Mouse (Mus musculus): Measurements from ENCODE around the gene Actb. TPM values are rescaled to one million over a fixed set of nuclear protein-coding genes. Genes with fewer than 3 reads are reported as not detected.

The Actb gene
- polyA plus RNA-seq, 3 experiments from 2014 or later: 20,020 to 68,742 (median 52,499) TPM

GRCm38 (mm10) chr5:142921074-142921459 lies 14.5 kb upstream of the Actb start:
- ATAC-seq: no peak

DNA sequence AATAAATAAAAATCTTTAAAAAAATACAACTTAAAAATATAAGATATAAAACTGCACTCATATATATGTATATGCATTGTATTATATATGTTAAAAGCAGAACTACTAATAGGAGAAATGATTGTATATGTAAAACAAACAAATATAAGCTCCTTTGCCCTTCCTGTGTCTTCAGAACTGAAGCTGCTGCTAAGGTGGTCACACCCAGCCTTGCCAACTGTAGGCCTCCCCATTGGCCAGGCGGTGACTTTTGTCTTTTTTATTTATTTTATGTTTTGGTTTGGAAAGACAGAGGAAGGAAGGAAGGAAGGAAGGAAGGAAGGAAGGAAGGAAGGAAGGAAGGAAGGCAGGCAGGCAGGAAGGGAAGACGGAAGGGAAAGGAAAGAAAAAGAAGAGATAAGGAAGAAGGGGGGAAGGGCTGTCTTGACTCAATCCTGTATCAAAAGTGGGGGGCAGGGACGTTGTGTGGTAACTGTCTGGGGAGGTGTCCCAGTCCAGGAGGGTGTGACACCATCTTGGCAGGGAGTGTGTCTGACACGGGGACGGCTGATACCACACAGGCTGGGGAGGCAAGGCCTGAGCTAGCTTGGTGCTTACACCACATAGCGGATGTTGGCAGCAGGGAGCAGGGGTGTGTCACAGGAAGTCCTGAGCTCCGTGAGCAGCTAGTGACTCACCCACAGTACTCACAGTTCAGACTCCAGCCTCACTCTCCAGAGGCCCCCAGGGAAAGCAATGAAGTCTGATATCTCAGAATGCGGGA lies 13.9 kb upstream of the Actb start:
- peak; percentile 100 for ATAC-seq

- no peak for ATAC-seq
These were observed 10.8 kb upstream of the Actb start for GRCm38 (mm10) chr5:142917402-142917801.

GRCm38 (mm10) chr5:142916593-142916992 lies 10.0 kb upstream of the Actb start:
- ATAC-seq: no peak

GRCm38 (mm10) chr5:142915231-142915630 lies 8.7 kb upstream of the Actb start:
- ATAC-seq: no peak

- ATAC-seq: no peak
These were observed 6.2 kb upstream of the Actb start for GRCm38 (mm10) chr5:142912739-142913138.

DNA sequence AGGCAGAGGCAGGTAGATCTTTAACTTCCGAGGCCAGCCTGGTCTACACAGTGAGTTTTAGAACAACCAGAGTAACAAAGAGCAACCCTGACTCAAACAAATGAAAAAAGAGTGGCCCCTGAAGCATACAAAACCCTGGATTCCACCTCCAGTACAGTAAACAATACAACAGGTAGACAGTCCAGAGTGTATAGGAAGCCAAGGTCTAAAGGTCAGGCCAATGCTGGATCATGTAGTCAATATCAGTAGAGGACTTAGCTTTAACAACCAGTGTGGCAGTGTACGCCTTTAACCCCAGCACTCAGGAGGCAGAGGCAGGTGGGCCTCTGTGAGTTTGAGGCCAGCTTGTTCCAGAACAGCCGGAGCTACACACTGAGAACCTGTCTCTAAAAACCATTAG lies 5.8 kb upstream of the Actb start:
- no peak for ATAC-seq

- ATAC-seq: no peak
These were observed 5.1 kb upstream of the Actb start for GRCm38 (mm10) chr5:142911629-142912028.

DNA sequence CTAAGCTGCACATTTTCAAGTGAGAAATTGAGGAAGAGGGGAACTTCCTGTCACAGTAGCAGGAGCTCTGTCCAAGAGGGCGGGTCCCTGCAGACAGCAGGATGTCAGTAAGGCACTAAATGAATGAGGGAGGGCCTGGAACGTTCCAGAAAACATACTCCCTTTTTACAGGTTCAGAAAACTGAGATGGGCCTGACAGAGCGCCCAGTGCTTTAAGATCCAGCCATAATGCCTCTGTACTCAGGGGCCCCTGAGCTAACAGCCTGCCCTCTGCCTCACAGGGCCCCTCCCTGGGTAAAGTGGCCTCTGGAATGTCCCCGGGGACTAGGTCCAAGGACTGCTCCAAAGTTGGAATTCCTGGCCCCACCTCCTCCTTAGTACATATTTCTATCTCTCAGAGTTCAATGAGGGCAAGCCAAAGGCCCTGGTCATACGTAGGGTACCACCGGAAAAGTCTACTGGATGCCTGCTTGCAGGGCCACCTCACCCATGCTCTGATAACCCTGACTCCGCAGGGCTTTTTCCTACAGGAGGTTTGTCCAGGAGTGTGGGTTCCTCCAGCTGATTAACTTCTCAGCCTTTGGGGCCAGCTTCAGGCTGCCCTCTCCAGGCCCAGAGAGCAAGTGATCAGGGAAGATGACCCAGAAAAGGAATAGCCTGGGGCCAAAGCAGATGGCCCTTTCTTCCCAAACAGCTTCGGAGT lies 3.2 kb upstream of the Actb start:
- peak; percentile 32 for ATAC-seq

DNA sequence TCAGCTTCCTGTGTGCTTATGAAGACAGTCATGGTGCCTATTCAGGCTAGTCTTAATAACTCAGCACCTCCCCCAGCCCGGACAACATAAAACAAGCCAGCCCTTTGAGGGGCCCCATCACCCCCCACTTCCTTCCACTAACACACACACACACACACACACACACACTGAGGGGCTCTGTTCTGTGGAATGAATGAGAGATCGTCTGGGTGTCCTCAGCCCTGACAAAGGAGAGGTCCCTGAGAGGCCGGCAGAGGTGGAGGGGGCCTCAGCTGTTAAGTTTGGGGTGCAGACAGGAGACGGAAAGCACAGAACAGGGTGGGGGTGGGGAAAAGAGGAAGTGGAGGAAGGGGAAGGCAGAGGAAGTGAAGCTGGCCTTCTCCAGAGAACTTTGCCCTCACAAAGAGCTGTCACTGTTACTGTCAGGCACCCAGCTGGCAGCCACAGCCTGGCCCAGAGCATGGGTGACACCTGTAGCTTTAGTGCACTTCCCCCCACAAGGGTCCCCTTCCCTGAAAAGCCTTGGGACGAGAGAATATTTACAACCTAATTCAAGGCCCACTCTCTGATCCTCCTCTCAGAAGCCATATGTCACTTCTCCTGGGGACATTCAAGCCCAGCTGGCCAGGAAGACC lies 2.5 kb upstream of the Actb start:
- peak; percentile 6 for ATAC-seq

DNA sequence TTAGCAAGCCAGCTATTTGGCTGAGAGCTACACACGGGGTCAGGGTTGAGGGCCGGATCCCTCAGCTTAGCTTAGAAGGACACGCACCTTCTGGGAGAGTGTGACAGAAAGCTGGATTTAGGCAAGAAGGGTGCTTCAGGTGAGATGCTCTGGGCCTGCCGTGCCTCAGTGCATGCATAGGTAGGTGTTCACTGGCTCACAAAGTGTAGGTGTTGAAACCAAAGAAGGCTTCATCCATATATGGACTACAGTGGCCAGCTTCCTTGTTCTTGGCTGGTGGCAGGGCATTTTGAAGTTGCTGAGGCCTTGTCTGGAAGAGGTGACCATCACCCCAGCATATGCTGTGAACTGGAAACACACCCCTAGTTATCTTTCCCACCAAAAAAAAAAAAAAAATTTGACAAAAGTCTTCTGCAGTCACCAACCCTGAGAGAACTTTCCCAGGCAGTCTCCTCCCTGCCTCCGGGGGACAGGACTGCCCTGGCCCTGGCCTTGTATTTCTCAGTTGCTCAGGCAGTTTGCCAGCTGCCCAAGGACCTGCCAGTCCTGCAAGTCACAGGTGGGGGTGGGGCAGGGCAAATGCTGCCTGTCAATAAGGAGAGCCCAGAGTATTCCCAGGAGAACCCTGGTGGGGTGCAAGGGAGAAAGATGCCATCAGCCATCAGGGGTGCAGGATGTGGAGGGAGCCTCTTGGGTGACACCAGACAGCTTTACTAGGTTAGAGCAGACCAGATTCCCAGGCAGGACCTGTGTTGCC lies 1.4 kb upstream of the Actb start:
- no peak for ATAC-seq

DNA sequence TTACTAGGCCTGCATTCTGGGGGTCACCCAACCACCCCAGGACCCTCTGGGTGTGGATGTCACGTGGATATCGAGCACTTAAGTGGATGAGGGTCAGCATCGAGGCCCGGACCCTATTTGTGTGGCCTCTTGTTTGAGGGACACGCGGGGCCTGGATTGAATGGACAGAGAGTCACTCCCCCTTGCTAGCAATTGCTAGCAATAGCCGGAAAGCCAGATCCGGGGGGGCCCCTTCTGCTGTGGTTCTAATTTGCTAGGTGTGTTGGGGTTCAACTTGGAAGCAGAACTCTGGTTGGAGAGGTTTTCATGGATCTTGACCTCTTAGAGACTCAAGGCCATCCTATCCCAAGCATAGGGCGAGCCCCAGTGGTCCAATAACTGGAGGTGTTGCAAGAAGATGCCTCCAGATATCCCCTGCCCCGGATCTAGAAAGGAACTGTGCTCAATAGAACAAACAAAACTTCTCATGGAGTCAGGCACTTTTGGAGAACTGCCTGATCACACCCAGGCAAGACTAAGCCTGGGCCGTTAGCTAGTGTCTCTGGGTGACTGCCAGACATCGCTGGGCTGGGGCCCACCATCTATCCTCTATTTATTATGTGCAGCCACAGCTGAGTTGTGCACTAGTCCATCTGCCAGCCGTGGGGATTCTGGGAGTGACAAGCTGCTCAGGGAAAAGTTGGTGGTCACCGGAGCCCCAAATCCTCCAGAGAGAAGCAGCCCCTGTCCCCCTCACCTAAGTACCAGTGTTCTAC lies 671 bp upstream of the Actb start:
- ATAC-seq: no peak

DNA sequence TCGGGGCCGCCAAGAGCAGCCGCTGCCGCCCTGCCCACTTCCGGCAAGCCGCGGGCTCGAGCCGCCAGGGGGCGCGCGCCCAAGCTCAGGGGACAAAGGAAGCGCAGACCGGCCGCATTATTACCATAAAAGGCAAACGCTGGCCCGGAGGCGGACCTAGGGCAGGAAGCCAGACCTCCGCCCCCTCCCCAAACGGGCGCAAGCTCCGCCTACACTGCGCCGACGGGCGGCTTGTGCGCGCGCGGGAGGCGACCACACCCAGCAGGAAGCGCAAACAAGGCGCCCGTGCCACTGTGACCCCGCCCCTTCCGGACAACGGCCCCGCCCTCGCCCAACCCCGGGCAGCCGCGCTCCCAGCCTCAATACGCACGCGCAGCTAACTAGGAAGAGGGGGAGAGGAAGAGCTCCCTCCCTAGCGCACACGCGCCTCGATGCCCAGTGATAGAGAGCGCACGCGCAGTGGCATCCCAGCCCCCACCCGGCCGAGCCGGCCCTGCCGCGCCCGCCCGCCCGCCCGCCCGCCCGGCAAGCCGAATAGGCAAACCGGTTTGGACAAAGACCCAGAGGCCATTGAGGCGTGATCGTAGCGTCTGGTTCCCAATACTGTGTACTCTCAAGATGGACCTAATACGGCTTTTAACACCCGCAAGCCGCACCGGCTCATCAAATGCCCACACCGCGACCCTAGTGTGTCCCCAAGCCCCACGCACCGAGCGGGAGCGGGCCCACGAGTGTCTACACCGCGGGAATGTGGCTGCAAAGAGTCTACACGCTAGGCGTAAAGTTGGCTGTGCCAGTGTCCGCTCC lies 626 bp downstream of the Actb start:
- ATAC-seq: peak; percentile 57

GRCm38 (mm10) chr5:142905038-142905695 lies 1.4 kb downstream of the Actb start:
- no peak for ATAC-seq

- ATAC-seq: no peak
These were observed 2.1 kb downstream of the Actb start for GRCm38 (mm10) chr5:142904208-142905037.

GRCm38 (mm10) chr5:142903470-142904207 lies 2.9 kb downstream of the Actb start:
- peak; percentile 16 for ATAC-seq

GRCm38 (mm10) chr5:142902506-142903314 lies 3.8 kb downstream of the Actb start:
- ATAC-seq: no peak

- no peak for ATAC-seq
These were observed 4.6 kb downstream of the Actb start for GRCm38 (mm10) chr5:142901846-142902505.
